Mouse (Mus musculus) thymus, postnatal 4 days (tissue): Measurements from ENCODE around the gene Timp2.
A peak's percentile ranks its signal among the peaks of the same experiment; 100 is the strongest.
"Not testable (repeated sequence)": the region's sequence is repeated elsewhere in the genome, so short reads cannot be mapped to it uniquely, and the experiment has no call there.

ENCODE experiments used
- DNase-seq: peaks from one replicate; pipeline ENCODE4 v3.0.0; 2021

Timp2 gene

GRCm38 (mm10) chr11:118332376-118332775, 23.2 kb downstream of the Timp2 start:
- no peak for DNase-seq

GRCm38 (mm10) chr11:118330777-118331176, 24.8 kb downstream of the Timp2 start:
- DNase-seq: no peak

DNA sequence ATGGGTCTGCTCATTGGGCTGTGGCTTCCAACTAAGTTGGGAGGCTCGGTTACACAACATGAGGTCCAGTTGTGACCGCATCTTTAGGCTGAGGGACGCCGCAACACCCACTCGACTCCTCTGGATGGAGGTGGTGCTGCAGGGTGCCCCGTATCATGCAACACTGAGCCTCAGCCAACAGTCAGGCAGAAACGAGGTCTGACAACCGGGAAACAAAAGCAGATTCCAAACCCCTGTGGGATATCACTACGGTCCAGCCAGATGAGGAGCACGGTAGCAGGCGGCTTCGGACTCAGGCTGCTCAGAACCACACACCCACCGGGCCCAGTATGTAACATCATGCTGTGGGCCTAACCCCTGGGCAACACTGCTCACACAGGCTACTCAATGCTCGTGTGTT, 25.2 kb downstream of the Timp2 start:
- DNase-seq: no peak

DNA sequence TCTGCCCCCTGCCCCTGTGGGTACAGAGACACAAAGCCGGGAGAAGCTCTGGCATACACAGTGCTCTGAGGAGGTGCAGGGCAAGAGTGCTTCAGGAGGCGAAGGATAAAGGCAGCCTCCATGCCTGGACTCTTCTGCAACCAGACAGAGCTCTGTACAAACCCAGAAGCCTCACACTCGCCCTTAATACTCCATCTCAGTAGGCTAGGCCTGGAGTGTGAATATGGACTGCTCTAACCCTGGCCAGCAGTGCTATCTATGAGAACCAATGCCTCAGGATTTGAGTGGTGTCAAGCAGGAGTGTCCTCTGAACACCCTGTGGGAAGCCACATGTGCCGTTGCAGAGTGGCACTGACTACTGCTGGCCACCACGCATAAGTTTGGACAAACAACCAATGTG, 26.6 kb downstream of the Timp2 start:
- no peak for DNase-seq

DNA sequence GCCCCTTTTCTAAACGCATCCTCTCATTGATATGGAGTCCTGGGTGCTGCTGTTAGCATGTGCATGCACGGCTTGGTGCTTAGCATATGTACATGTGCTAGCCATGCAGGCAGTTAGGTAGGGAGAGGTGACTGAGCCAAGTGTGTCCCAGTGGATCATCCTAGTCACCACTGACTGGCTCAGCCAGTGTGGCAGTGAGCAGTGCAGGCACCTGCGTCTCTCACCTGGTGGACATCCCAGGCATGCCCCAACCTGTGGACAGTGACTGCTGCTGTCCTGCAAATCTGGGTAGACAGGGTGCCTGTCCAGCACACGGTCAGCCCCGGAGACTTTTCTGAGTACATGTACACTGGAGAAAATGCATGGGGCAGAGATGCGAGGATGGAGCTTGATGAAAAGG, 27.0 kb downstream of the Timp2 start:
- no peak for DNase-seq

GRCm38 (mm10) chr11:118326991-118327971, 28.3 kb downstream of the Timp2 start:
- no peak for DNase-seq

DNA sequence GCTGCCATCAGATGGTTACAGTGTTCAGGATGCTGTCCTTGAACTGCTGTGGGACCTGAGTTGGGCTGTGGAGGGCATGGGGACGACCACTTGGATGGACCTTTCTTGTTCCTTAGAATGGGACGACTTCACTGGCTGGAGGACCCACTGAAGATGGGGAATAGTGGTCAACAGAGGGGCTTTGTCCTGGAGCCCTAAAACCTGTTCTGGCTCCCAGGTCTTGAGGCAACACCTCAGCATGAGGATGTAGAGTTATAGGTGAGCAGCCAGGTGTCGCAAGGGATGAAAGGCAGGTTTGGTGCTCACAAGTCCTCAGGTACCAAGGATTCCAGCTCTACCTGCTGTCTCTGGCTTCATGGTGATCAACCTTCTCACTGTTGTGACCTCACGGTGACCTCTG, 29.0 kb downstream of the Timp2 start:
- DNase-seq: no peak

DNA sequence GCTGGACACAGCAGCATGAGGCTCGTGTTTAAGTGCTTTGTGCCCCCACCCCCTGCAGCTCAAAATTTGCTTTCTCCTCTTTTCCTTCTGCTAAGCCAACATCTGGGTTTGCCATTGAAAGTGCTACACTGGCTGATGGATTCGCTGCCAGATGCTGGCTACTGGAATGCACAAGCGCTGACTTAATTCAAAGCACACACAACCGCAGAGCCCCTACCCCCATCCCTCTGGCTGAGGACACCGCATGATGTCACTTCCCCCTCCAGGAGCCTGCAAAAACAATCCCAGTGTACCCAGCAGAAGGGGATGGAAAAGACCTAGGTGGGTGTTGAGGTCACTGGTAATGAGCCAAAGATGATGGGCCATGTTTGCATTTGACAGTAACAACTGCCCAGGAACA, 31.0 kb downstream of the Timp2 start:
- peak; percentile 14 for DNase-seq

- DNase-seq: no peak
These were observed 31.6 kb downstream of the Timp2 start for GRCm38 (mm10) chr11:118323974-118324373.

- DNase-seq: no peak
These were observed 32.9 kb downstream of the Timp2 start for GRCm38 (mm10) chr11:118322647-118323046.

- DNase-seq: no peak
These were observed 33.6 kb downstream of the Timp2 start for GRCm38 (mm10) chr11:118321971-118322370.

DNA sequence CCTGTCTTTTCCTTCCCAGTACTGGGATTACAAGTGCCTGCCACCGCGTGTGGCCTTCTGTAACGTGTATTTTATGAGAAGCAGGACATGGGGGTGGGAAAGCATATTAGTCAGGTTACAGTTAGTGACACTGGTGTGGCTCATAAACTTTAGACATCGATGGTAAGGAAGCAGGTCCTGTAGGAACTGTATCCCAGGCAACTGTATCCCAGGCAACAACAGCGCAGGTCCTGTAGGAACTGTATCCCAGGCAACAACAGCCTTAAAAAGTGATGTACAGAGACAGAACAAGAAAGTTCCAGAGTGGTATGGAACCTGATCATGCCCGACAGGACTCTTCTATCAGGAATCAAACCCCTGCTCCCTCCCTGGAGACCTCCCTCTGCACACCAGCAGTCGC, 34.0 kb downstream of the Timp2 start:
- no peak for DNase-seq

DNA sequence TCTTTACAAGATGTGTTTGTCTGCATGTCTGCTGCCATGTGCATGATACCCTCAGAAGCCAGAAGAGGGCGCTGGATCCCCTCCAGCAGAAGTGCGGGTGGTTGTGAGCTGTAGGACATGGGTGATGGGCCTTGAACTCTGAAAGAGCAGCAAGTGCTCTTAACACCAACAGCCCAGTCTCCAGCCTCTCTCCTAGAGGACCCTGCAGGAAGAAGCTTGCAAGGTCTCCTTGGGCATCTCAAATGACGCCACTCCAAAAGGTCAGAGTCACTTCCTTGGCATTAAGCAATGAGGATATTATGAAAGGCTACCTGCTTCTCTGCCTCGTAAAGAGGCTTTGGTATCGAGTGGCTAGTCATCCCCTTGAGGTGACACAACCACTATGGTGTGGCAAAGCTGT, 36.9 kb downstream of the Timp2 start:
- DNase-seq: peak; percentile 83

DNA sequence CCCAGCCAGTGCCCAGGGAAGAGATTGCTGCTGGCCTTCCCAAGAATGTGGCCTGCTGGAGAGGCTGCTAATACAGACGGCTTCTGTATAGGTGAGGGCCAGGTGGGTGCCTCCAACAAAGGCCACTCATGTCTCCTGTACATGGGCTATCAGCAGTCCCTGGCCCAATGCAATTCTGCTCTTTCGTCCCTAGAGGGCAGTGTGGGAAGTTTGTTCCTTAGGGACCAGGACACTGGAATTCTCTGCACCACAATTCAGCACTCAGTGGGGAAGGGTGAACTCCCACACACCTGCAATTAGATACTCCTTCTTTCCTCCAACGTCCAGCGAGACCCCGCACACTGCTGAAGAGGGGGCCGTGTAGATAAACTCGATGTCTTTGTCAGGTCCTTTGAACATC, 38.4 kb downstream of the Timp2 start:
- DNase-seq: peak; percentile 53

DNA sequence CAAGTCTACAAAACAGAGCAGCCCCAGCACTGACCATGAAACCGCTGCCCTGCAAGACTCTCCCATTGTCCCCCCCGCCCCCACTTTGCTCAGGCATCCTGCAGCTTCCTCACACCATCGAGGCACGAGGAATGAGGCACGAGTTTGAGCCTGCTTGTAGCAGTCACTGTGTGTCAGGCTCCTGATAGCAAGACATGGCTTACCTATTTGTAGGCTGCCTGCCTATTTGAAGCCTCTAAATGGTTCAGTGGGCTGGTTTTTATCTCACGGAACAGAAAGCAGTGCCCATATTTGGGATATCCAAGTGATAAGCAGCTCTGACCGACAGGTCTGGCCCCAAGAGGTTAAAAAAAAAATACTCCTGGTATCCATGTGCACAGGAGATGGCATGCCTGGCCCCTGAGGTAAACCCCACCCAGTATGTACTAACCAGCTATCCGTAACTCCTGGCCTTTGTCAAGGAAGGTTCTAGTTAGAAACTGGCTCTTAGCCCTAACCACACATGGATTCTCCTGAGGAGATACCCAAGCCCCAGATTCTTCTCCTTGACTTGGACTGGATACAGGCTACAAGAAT, 39.2 kb downstream of the Timp2 start:
- DNase-seq: no peak

DNA sequence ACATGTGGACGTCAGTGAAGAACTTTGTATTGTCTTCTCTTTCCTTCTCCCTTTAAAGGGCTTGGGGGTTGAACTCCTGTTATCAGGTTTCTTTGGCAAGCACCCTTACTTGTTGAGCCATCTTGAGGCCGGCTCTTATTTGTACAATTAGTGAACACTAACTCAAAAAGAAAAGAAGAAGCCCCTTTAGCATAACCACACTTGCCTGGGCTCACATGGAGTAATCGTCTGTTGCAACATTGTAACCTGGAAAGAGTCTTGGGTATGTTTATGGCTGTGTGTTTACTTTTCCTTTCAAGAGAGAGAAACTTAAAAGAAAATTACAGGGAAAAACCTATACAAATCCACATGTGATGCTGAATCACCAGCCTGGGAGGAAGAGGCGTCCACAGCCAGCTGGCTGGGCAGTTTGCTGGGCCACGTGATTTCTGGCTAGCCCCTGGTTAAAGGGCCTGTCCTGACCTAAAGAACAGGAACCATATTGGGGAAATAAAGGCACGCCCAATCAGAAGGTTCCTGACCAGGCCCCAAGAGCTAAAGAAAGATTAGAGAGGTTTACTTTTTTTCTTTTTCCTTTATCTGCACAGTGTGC, 43.3 kb downstream of the Timp2 start:
- DNase-seq: no peak

GRCm38 (mm10) chr11:118307962-118308361, 47.6 kb downstream of the Timp2 start:
- DNase-seq: not testable (repeated sequence)

- DNase-seq: not testable (repeated sequence)
These were observed 51.6 kb downstream of the Timp2 start for GRCm38 (mm10) chr11:118303959-118304358.

GRCm38 (mm10) chr11:118298810-118299209, 56.7 kb downstream of the Timp2 start:
- DNase-seq: no peak

DNA sequence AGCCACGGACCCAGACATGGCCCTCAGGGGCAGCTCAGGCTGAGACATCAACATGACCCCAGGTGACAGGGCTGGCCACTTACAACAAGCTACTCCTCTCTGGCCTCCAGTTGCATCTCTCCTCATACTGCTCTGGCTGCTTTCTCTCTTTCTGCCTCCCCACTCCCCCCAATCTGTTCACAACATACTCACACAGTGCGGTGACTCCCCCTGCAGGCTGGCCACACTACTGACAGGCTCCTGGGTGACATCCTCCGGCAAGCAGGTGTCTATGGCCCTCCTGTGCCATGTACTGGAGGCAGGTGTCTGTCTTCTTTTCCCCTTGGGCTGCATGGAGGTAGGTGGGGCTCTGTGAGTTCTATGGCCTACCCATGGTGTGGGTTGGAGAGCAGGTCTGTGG, 57.6 kb downstream of the Timp2 start:
- DNase-seq: peak; percentile 79

DNA sequence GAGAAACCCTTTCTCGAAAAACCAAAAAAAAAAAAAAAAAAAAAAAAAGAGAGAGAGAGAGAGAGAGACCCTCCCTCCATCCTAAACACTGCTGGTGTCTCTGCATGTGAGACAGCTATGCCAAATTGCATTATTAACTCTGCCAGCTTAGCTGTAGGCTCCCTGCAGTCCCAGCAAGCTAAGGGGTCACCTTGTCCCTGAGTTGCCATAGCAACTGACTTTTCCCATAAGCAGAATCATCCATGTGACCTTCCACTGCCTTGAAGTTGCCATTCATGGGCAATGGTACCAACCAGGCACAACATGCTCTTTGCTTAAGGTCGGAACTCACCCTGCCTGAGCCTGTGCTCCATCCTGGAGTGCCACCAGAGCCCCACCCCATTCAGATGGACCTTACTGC, 60.5 kb downstream of the Timp2 start:
- no peak for DNase-seq

- no peak for DNase-seq
These were observed 62.9 kb downstream of the Timp2 start for GRCm38 (mm10) chr11:118292671-118293070.

DNA sequence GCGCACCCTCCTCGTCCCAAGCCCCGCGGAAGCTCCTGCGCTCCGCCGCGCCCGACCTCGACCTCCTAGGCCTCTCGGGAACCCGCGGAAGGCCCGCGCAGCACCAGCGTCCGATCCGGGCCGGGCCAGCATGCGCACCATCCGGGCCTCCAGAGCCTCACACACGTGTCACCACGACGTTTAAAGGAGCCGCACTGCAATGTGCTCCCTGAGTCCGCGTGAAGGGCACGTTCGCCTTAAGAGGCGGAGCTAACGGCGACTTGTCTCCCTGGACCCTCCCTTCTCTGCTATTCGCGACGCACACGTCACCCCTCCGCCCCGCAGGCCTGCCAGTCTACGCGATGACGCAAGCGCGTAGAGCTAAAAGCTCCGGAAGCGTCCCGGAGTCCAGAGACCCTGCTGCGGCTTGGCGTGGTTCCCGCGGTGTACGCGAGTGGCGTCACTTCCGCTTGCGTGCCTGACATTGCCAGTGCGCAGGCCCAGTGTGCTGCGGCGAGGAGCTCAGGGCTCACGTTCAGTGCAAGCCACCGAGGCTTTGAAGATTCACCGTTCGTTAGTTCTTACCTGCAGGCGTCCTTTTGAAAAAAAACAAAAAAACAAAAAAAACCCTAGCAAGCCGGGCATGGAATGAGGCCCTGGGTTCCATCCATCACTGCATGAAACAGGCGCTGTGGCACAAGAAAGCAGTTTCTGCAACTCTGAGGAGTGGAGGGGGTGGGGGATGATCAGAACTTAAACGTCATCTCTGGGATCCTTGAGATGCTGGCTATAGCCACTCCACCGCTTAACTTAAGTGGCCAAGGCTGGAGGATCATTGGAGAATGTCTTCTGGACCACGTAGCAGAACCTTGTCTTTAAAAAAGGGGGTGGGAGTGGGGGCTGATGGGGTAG, 65.3 kb downstream of the Timp2 start, which contains the start of gene Usp36:
Usp36 (minus strand) TSS at position 246 of the 891 bp plus-strand sequence.
- DNase-seq: peak; percentile 98
